Mouse (Mus musculus) heart, adult 2 months (tissue): Measurements from ENCODE around the gene Lrrc75b.

Experiments
- CTCF ChIP-seq: fragments of 200-600 bp; IDR thresholded peaks from 2 replicates; pipeline ENCODE4 v1.8.1; 2022; ENCODE audit warnings: antibody characterized with exemption, mild to moderate bottlenecking, moderate library complexity
- POLR2A ChIP-seq: fragments of 200-500 bp; IDR thresholded peaks from 2 replicates; pipeline ENCODE4 v1.6.1; 2011; ENCODE audit warnings: mild to moderate bottlenecking, low read depth, low read length, control low read depth; ENCODE audit not compliant: insufficient read depth

DNA sequence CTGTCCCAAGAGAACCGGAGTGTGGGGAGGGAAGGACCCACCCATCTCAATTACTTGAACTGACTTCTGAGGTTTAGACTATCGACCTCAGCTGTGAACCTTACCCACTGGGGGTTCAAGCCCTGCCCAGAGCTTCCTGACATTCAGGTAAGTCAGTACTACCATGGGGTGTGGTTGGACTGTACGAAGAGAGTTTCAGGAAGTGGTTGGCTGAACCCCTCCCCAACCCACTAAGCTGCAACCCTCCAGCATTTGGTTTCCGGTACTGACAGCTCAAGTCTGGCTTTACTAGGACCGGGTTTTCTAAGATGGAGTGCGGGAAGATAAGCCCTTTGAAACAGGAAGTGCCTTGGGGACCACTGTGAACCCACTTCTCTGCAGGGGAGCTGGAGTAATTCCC is 5.3 kb upstream of the Lrrc75b start:
- TF ChIP-seq POLR2A (no peak), CTCF (no peak)
